Mouse (Mus musculus) hindbrain, embryonic 16.5 days (tissue): ENCODE results near the gene Myt1l. TPM values are rescaled to one million over a fixed set of nuclear protein-coding genes. Genes with fewer than 3 reads are reported as not detected.

Experiments
- ATAC-seq: fragments of 200-750 bp; cut with Nextera tagmentation; 2 replicates; pipeline ENCODE4 v1.8.0; 2017; ENCODE audit warnings: moderate TSS enrichment, moderate library complexity
- H3K27ac ChIP-seq: fragments of 300-500 bp; sonication (generic); 2 replicates; pipeline ENCODE4 v1.5.1; 2014; ENCODE audit warnings: low read depth, mild to moderate bottlenecking, control low read depth, low read length, moderate library complexity
- H3K27me3 ChIP-seq: fragments of 300-500 bp; sonication (generic); replicated peaks from 2 replicates; pipeline ENCODE4 v1.6.1; 2014; ENCODE audit warnings: low read length; ENCODE audit not compliant: control insufficient read depth, insufficient read depth
- H3K36me3 ChIP-seq: fragments of 300-500 bp; sonication (generic); 2 replicates; pipeline ENCODE4 v1.6.1; 2014; ENCODE audit warnings: mild to moderate bottlenecking, low read length, moderate library complexity, mixed read lengths; ENCODE audit not compliant: control insufficient read depth, insufficient read depth
- H3K4me1 ChIP-seq: fragments of 300-500 bp; sonication (generic); 2 replicates; pipeline ENCODE4 v1.6.1; 2014; ENCODE audit warnings: low read depth, low read length; ENCODE audit not compliant: control insufficient read depth, insufficient read depth
- H3K4me2 ChIP-seq: fragments of 300-500 bp; sonication (generic); 2 replicates; pipeline ENCODE4 v1.6.1; 2014; ENCODE audit warnings: mild to moderate bottlenecking, low read length, control low read depth, moderate library complexity
- H3K4me3 ChIP-seq: fragments of 300-500 bp; sonication (generic); 2 replicates; pipeline ENCODE4 v1.5.1; 2014; ENCODE audit warnings: mild to moderate bottlenecking, low read length, control low read depth, moderate library complexity
- H3K9ac ChIP-seq: fragments of 300-500 bp; sonication (generic); 2 replicates; pipeline ENCODE4 v1.6.1; 2014; ENCODE audit warnings: low read depth, mild to moderate bottlenecking, control low read depth, low read length, moderate library complexity
- H3K9me3 ChIP-seq: fragments of 300-500 bp; sonication (generic); 2 replicates; pipeline ENCODE4 v1.6.1; 2014; ENCODE audit warnings: mild to moderate bottlenecking, low read length, moderate library complexity; ENCODE audit not compliant: control insufficient read depth
- WGBS: fragments of 180-500 bp; shearing (Covaris S2); extraction: QIAGEN DNeasy Blood & Tissue Kit; methylation state at CpG from one replicate; pipeline ENCODE4 v1.1.7; 2014; 5-methylcytosine and 5-hydroxymethylcytosine counted together
- polyA plus RNA-seq: library from polyadenylated mRNA; unstranded; fragments of >200 nt; fragmentation: Nextera tagmentation; extraction: Ambion mirVana; gene quantifications from 2 replicates; pipeline ENCODE4 v1.2.1, GENCODE M21; 2015

Gene Myt1l
- polyA plus RNA-seq, 1 experiment from 2014 or later, result 236 TPM

DNA sequence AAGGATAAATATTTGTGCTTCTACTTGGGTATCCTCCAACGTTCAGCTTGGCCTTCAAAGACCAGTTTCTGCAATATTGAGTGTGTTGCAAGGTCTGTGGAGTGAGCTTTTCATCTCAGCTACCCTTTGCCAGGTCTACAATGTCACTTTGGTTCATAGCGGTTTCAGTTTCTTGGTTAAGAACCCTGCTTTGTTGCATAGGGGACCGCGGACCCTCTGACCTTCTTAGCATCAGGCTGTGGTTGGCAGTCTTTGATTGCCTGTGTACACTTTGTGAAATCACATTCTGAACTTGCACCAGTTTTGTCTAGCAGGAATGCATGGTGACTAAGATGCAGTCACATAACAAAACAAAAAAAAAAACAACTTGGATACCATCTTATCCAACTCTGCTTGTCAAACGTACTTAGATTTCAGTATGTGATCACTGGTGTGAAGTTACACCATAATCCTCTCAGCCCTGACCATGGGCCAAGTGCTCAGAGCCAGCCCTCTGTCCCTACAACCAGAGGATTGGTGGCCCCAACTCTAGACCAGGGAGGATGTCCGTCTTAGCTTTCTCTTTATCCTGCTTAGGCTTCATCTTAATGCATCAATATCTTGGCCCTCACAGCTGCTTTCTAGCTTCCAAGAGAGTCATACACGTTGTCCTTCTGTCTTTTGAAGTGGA, 443.7 kb downstream of the Myt1l start:
- no peak overlapping the region for H3K4me3 ChIP-seq
- H3K4me2 ChIP-seq, result no peak overlapping the region
- no peak overlapping the region for H3K9ac ChIP-seq
- peaks cover 5% of the 10 kb centered on the region for H3K36me3 ChIP-seq
- H3K27ac ChIP-seq, result no peak overlapping the region
- H3K4me1 ChIP-seq, result no peaks in the 10 kb centered on the region
- no peaks in the 10 kb centered on the region for H3K9me3 ChIP-seq
- H3K27me3 ChIP-seq, result no peaks in the 10 kb centered on the region
- ATAC-seq, result no peak
- WGBS, result 90% methylated on average over 7 of the region's 7 CpGs

DNA sequence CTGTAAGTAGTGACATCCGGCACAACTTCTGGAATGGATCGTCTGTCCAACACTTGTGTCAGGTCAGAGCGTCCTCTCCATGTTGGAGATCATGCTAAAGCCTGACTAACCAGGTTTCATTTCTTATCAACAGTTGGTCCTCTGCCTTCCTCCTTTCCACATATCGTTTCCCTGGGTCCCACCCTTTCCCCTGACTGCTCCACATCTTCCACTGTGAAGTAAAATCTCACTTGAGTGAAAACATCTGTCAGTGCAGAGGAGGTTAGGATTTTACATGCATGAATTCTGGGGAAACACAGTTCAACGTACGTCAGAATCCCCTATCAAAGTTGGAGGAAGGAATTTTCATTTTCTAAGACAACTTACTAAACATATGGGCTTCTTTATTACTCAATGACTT, 444.3 kb downstream of the Myt1l start:
- Histone ChIP-seq H3K36me3 (peaks cover 5% of the 10 kb centered on the region), H3K9ac (no peak overlapping the region), H3K4me1 (no peaks in the 10 kb centered on the region), H3K9me3 (no peaks in the 10 kb centered on the region), H3K27ac (no peak overlapping the region), H3K4me3 (no peak overlapping the region), H3K27me3 (no peaks in the 10 kb centered on the region), H3K4me2 (no peak overlapping the region)
- WGBS, result 86% methylated on average over 6 of the region's 6 CpGs
- no peak for ATAC-seq
